7 mouse cellular contexts compared by ENCODE assay signal in genomic region chr16:21211501-21211900, GRCm38 (mm10). TPM values are rescaled to one million over a fixed set of nuclear protein-coding genes. Genes with fewer than 3 reads are reported as not detected.
DNase-seq lines count a peak whose midpoint lies in the region; ATAC-seq and TF ChIP-seq lines count a peak whose summit lies in the region.

No protein-coding gene starts in this region.

- no peak for TF ChIP-seq EP300 in stomach, postnatal 0 days (optimal IDR thresholded peaks at IDR 0.05)

- H3K9me3 ChIP-seq in lung, embryonic 16.5 days (ENCODE audit: control insufficient read depth, low read length): no peaks in the 10 kb centered on the region
- H3K9me3 ChIP-seq in forebrain, postnatal 0 days (ENCODE audit: low read length): no peaks in the 10 kb centered on the region
- H3K9me3 ChIP-seq in liver, embryonic 13.5 days (replicated peaks): no peaks in the 10 kb centered on the region
- H3K9me3 ChIP-seq in stomach, postnatal 0 days (ENCODE audit: control insufficient read depth, low read length): no peaks in the 10 kb centered on the region

- no peak for TF ChIP-seq CTCF in forebrain, postnatal 0 days (IDR thresholded peaks at IDR 0.05; ENCODE audit: low read depth)
- TF ChIP-seq CTCF in stomach, postnatal 0 days (IDR thresholded peaks at IDR 0.05; ENCODE audit: low read depth): no peak

- no peak for DNase-seq in lung, postnatal 25 days (ENCODE audit: low spot score)
- no peak for DNase-seq in forebrain, postnatal 0 days
- DNase-seq in liver, embryonic 13.5 days: no peak
- no peak for DNase-seq in stomach, postnatal 0 days (ENCODE audit: low spot score)
- DNase-seq in Muller cell, postnatal 12 days (ENCODE audit: inconsistent ontology term): no peak
- no peak for DNase-seq in layer of hippocampus, postnatal 14 days (ENCODE audit: low spot score in 2 of 2)

- H3K9ac ChIP-seq in lung, embryonic 16.5 days (ENCODE audit: low read length): peak overlapping the region; percentile 61
- peak overlapping the region; percentile 54; the same call in 1 of the 2 replicates for H3K9ac ChIP-seq in forebrain, postnatal 0 days
- no peak overlapping the region for H3K9ac ChIP-seq in liver, embryonic 13.5 days
- H3K9ac ChIP-seq in stomach, postnatal 0 days (ENCODE audit: low read length): peak overlapping the region; percentile 59

- H3K27me3 ChIP-seq in lung, embryonic 16.5 days (ENCODE audit: control insufficient read depth, insufficient read depth, low read depth, low read length): no peaks in the 10 kb centered on the region
- H3K27me3 ChIP-seq in forebrain, postnatal 0 days (ENCODE audit: insufficient read depth, low read length): no peaks in the 10 kb centered on the region
- H3K27me3 ChIP-seq in liver, embryonic 13.5 days: peaks cover 60% of the 10 kb centered on the region
- H3K27me3 ChIP-seq in stomach, postnatal 0 days (ENCODE audit: control insufficient read depth, insufficient read depth, low read length): no peaks in the 10 kb centered on the region

- H3K4me2 ChIP-seq in lung, embryonic 16.5 days (ENCODE audit: low read depth, low read length): peak overlapping the region; percentile 62
- peak overlapping the region; percentile 72 for H3K4me2 ChIP-seq in forebrain, postnatal 0 days (ENCODE audit: low read depth)
- peak overlapping the region; percentile 48 for H3K4me2 ChIP-seq in liver, embryonic 13.5 days
- H3K4me2 ChIP-seq in stomach, postnatal 0 days (replicated peaks; ENCODE audit: low read depth): peak overlapping the region; percentile 66

- peak overlapping the region; percentile 96 for H3K27ac ChIP-seq in lung, embryonic 16.5 days (ENCODE audit: low read length)
- peak overlapping the region; percentile 69; the same call in 1 of the 2 replicates for H3K27ac ChIP-seq in forebrain, postnatal 0 days (ENCODE audit: low read depth, low read length)
- no peak overlapping the region; the same call in 1 of the 2 replicates for H3K27ac ChIP-seq in liver, embryonic 13.5 days
- peak overlapping the region; percentile 90 for H3K27ac ChIP-seq in stomach, postnatal 0 days (replicated peaks)

- no peak for ATAC-seq in lung, embryonic 16.5 days (ENCODE audit: low read depth)
- ATAC-seq in forebrain, postnatal 0 days: peak; percentile 8; the same call in 1 of the 2 replicates
- ATAC-seq in liver, embryonic 13.5 days (ENCODE audit: low read depth): no peak
- no peak for ATAC-seq in stomach, postnatal 0 days (ENCODE audit: low FRiP score, low TSS enrichment)

- H3K36me3 ChIP-seq in lung, embryonic 16.5 days (ENCODE audit: control insufficient read depth, insufficient read depth, low read length): peaks cover 7% of the 10 kb centered on the region
- H3K36me3 ChIP-seq in forebrain, postnatal 0 days (ENCODE audit: insufficient read depth): peaks cover 5% of the 10 kb centered on the region; the same call in 1 of the 2 replicates
- H3K36me3 ChIP-seq in liver, embryonic 13.5 days: no peaks in the 10 kb centered on the region
- H3K36me3 ChIP-seq in stomach, postnatal 0 days (ENCODE audit: control insufficient read depth, insufficient read depth, low read length): no peaks in the 10 kb centered on the region; the same call in 1 of the 2 replicates

- peaks cover 69% of the 10 kb centered on the region for H3K4me1 ChIP-seq in lung, embryonic 16.5 days (replicated peaks; ENCODE audit: control insufficient read depth, insufficient read depth, low read length)
- peaks cover 11% of the 10 kb centered on the region for H3K4me1 ChIP-seq in forebrain, postnatal 0 days (ENCODE audit: insufficient read depth)
- H3K4me1 ChIP-seq in liver, embryonic 13.5 days (replicated peaks): peaks cover 24% of the 10 kb centered on the region
- H3K4me1 ChIP-seq in stomach, postnatal 0 days (replicated peaks; ENCODE audit: control insufficient read depth, insufficient read depth): peaks cover 24% of the 10 kb centered on the region

- 30% methylated on average over 4 of the region's 4 CpGs for WGBS in lung, embryonic 16.5 days
- 45% methylated on average over 4 of the region's 4 CpGs for WGBS in forebrain, postnatal 0 days
- 42% methylated on average over 4 of the region's 4 CpGs for WGBS in liver, embryonic 13.5 days (ENCODE audit: insufficient replicate concordance)
- 38% methylated on average over 4 of the region's 4 CpGs for WGBS in stomach, postnatal 0 days

- peak overlapping the region; percentile 42 for H3K4me3 ChIP-seq in lung, embryonic 16.5 days (ENCODE audit: low read length)
- peak overlapping the region; percentile 36 for H3K4me3 ChIP-seq in forebrain, postnatal 0 days (ENCODE audit: low read depth, low read length)
- H3K4me3 ChIP-seq in liver, embryonic 13.5 days (replicated peaks): peak overlapping the region; percentile 31
- peak overlapping the region; percentile 38 for H3K4me3 ChIP-seq in stomach, postnatal 0 days (ENCODE audit: low read depth, low read length)

RNA-seq across cellular contexts. Expression of gene Ephb3, which starts 6.9 kb away (rescaled TPM):
- polyA plus RNA-seq in lung, embryonic 16.5 days (2015; fragmentation: Nextera tagmentation; extraction: Ambion mirVana): 28.3 and 28.9 TPM in 2 replicates
- total RNA-seq in forebrain, postnatal 0 days (2014; rRNA removed): 10.1 and 11.3 TPM in 2 replicates
- polyA plus RNA-seq in forebrain, postnatal 0 days (2015; fragmentation: Nextera tagmentation; extraction: Ambion mirVana): 3.3 and 5.8 TPM in 2 replicates
- polyA plus RNA-seq in liver, embryonic 13.5 days (2015; fragmentation: Nextera tagmentation; extraction: Ambion mirVana): 0.91 and 1.0 TPM in 2 replicates
- polyA plus RNA-seq in stomach, postnatal 0 days (2015; fragmentation: Nextera tagmentation; extraction: Ambion mirVana): 15.1 and 16.8 TPM in 2 replicates
- total RNA-seq in layer of hippocampus, postnatal 14 days (2021): 10 to 100 TPM; 19.2 to 22.8 TPM

RNA-seq across cellular contexts. Expression of gene Teddm3, which starts 57.7 kb away (rescaled TPM):
- not detected in 2 replicates for polyA plus RNA-seq in lung, embryonic 16.5 days (2015; fragmentation: Nextera tagmentation; extraction: Ambion mirVana)
- total RNA-seq in forebrain, postnatal 0 days (2014; rRNA removed): not detected in 2 replicates
- not detected in 2 replicates for polyA plus RNA-seq in forebrain, postnatal 0 days (2015; fragmentation: Nextera tagmentation; extraction: Ambion mirVana)
- polyA plus RNA-seq in liver, embryonic 13.5 days (2015; fragmentation: Nextera tagmentation; extraction: Ambion mirVana): not detected in 2 replicates
- polyA plus RNA-seq in stomach, postnatal 0 days (2015; fragmentation: Nextera tagmentation; extraction: Ambion mirVana): 311 and 332 TPM in 2 replicates
- 1 to 10 TPM; 1.0 to 1.1 TPM for total RNA-seq in layer of hippocampus, postnatal 14 days (2021)

Comparison
In these comparisons a context has a peak if more than half of its experiments do, and no peak if none do; other contexts are left out.
1. RNA of gene Teddm3, which starts 57.7 kb away (polyA plus RNA-seq): 311 to 332 TPM in stomach, postnatal 0 days; not detected in forebrain, postnatal 0 days, not detected in lung, embryonic 16.5 days and not detected in liver, embryonic 13.5 days; every median in the first group is over 100 times any median in the second.
2. Peak in every context shown above with its lines, with median percentiles within 50 percentile points of each other: H3K4me2 ChIP-seq and H3K4me3 ChIP-seq.